Mouse (Mus musculus): Measurements from ENCODE around the gene Derl3. TPM values are rescaled to one million over a fixed set of nuclear protein-coding genes. Genes with fewer than 3 reads are reported as not detected.
A peak's percentile ranks its signal among the peaks of the same experiment; 100 is the strongest.
"Not testable (repeated sequence)": the region's sequence is repeated elsewhere in the genome, so short reads cannot be mapped to it uniquely, and the experiment has no call there.

The Derl3 gene
- polyA plus RNA-seq, 1 experiment from 2014 or later = 1.2 TPM

GRCm38 (mm10) chr10:75872915-75873542 is 20.2 kb upstream of the Derl3 start:
- no peak for DNase-seq (ENCODE audit: low spot score)

- DNase-seq (ENCODE audit: low spot score) = no peak
Measured at GRCm38 (mm10) chr10:75873543-75874170, 19.6 kb upstream of the Derl3 start.

- DNase-seq (ENCODE audit: low spot score) = no peak
Measured at GRCm38 (mm10) chr10:75878836-75879235, 14.4 kb upstream of the Derl3 start.

GRCm38 (mm10) chr10:75880351-75880750 is 12.9 kb upstream of the Derl3 start:
- DNase-seq (ENCODE audit: low spot score) = no peak

GRCm38 (mm10) chr10:75880771-75881577 is 12.2 kb upstream of the Derl3 start:
- no peak for DNase-seq (ENCODE audit: low spot score)

GRCm38 (mm10) chr10:75881578-75882432 is 11.4 kb upstream of the Derl3 start:
- no peak for DNase-seq (ENCODE audit: low spot score)

- no peak for DNase-seq (ENCODE audit: low spot score)
Measured at GRCm38 (mm10) chr10:75882433-75883231, 10.6 kb upstream of the Derl3 start.

GRCm38 (mm10) chr10:75883232-75883552 is 10.0 kb upstream of the Derl3 start:
- DNase-seq (ENCODE audit: low spot score) = peak; percentile 67

- DNase-seq (ENCODE audit: low spot score) = no peak
Measured at GRCm38 (mm10) chr10:75884742-75885141, 8.5 kb upstream of the Derl3 start.

GRCm38 (mm10) chr10:75887504-75887903 is 5.7 kb upstream of the Derl3 start:
- not testable (repeated sequence) for DNase-seq (ENCODE audit: low spot score)

GRCm38 (mm10) chr10:75889406-75890153 is 3.6 kb upstream of the Derl3 start:
- DNase-seq (ENCODE audit: low spot score) = no peak

- DNase-seq (ENCODE audit: low spot score) = no peak
Measured at GRCm38 (mm10) chr10:75894601-75895000, 1.4 kb downstream of the Derl3 start.

GRCm38 (mm10) chr10:75895730-75896129 is 2.5 kb downstream of the Derl3 start:
- DNase-seq (ENCODE audit: low spot score) = no peak

GRCm38 (mm10) chr10:75896208-75896607 is 3.0 kb downstream of the Derl3 start:
- no peak for DNase-seq (ENCODE audit: low spot score)

- peak; percentile 28 for DNase-seq (ENCODE audit: low spot score)
Measured at GRCm38 (mm10) chr10:75897373-75897772, 4.2 kb downstream of the Derl3 start.

- DNase-seq (ENCODE audit: low spot score) = no peak
Measured at GRCm38 (mm10) chr10:75898039-75898564, 4.9 kb downstream of the Derl3 start.

- DNase-seq (ENCODE audit: low spot score) = no peak
Measured at GRCm38 (mm10) chr10:75898846-75899245, 5.6 kb downstream of the Derl3 start.

GRCm38 (mm10) chr10:75904391-75904790 is 11.2 kb downstream of the Derl3 start:
- no peak for DNase-seq (ENCODE audit: low spot score)

- DNase-seq (ENCODE audit: low spot score) = no peak
Measured at GRCm38 (mm10) chr10:75906882-75907281, 13.7 kb downstream of the Derl3 start.

- no peak for DNase-seq (ENCODE audit: low spot score)
Measured at GRCm38 (mm10) chr10:75910698-75911097, 17.5 kb downstream of the Derl3 start.
